Mouse (Mus musculus): ENCODE measurements around the gene Srcin1.
A peak's percentile ranks its signal among the peaks of the same experiment; 100 is the strongest.

GRCm38 (mm10) chr11:97468639-97469287, 107.2 kb downstream of the Srcin1 start:
- TF ChIP-seq CTCF (IDR thresholded peaks at IDR 0.05; ENCODE audit: borderline replicate concordance, insufficient read depth, low read length) (peak; percentile 92), POLR2A (IDR thresholded peaks at IDR 0.05; ENCODE audit: low read depth, low read length) (no peak)

All from embryonic fibroblast, embryonic 13.5 days (primary cell).